Mouse (Mus musculus) right cerebral cortex, adult 2 months (tissue): ENCODE results near the gene Ttc34.
A peak's percentile ranks its signal among the peaks of the same experiment; 100 is the strongest.

Experiments
- DNase-seq, 2 experiments: peaks; one replicate each; pipeline ENCODE4 v3.0.0; 2021 to 2022; ENCODE audit warnings: low spot score in 2 of 2

The Ttc34 gene

DNA sequence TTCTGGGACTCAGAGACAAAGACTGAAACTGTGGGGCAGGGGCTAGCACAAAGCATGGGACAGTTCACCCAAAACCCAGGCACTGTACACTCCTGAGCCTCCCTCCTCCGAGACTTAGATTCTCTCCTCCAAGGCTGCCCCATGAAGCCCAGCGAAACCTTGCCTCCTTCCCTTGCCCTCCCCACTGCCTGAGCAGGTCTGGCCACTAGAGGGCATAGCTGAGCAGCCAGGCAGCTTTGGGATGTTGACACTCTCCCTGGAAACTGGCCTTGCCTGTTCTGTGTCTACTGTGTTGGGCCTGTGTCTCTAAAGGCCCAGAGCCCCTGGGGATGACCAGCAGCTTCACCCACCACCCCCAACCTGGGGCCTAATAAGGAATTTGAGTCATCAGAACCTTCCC is at the start of gene Ttc34:
TSS of gene Ttc34 (plus strand) at position 290 of the 400 bp plus-strand sequence.
- DNase-seq, result peak; percentile 37 to 72

DNA sequence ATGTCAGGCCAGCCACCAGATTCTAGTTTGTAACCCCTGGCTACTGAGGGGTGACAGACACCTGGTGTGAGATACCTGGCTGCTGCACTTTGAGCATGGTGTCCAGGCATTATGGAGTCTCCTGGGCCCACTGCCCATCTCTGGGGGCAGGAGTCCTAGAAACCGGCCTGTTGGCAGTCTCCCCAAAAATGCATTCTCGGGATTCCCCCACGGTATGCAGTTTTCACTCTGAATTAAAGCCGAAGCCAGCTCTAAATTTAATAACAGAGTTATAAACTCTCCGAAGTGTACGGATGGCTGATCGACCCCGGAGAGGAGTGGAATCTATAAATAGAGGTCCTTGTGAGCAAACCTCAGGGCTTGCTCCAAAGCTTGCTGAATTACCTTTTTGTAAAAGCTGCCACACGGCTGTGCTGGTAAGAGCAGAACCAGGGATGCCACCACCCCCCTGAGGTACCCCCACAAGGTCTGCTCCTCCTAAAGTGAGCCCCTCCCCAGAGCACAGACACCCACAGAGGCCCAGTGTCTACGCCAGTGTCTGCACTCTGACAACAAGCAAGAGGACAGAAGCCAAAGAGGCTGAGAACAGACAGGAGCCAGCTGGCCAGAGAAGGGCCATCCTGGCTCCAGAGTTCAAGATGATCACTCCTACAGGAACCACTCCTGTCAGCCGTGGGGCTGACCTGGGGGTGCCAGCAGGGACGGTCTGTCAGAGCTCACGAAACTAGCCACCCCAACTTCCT is 49.1 kb upstream of the Ttc34 start:
- no peak for DNase-seq

DNA sequence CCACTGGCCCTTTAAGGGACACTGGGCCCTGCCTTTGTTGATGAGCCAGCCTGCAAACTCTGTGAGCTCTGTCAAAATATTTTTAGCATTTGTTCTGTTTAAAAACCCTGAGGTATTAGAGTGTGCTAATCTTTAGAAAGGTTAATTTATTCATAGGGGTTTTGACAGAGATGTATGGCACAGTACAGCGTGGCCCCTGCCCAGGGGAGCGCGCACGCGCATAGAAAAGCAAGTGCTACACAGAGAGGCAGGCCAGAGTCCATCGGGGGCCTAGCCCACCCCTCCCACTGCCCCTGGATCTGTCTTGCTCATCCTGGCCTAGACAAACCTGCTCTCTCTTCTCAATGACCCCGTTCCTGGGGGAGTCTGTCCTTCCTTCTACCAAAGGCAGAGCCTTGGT is 45.4 kb upstream of the Ttc34 start:
- DNase-seq, result no peak

DNA sequence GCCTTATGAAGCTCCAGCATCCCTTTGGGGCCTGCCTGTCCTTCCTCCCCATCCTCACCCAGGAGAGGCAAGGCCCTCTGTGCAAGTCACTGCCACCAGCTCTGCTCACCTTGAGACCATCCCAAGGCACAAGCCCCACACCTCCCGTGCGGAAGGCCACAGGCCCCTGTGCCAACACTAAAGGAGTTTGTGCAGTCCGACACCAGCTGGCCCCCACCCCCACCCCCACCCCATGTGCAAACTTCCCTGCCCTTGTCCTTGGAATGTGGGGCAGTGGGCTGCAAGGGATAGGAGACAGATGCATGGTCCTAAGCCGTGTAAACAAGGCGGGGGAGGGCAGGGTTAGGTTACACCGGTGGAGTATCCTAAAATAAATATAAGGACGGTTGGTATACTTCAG is 43.8 kb upstream of the Ttc34 start:
- DNase-seq, result no peak

DNA sequence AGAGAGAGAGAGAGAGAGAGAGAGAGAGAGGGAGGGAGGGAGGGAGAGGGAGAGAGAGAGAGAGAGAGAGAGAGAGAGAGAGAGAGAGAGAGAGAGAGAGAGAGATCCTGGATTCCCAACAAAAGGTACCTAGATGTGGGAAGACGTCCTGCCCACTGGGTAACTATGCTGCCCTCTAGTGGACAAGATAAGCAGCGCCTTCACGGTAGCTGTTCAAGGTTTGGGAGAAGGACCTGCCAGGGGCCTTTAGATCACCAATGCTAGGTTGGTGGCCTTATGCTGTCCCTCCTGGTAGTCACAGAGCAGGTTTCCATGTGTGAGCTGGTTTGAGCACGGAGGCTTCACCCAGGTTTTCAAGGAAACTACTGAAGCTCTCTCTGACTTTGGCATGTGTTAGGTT is 39.4 kb upstream of the Ttc34 start:
- peak; percentile 54 to 68 for DNase-seq

DNA sequence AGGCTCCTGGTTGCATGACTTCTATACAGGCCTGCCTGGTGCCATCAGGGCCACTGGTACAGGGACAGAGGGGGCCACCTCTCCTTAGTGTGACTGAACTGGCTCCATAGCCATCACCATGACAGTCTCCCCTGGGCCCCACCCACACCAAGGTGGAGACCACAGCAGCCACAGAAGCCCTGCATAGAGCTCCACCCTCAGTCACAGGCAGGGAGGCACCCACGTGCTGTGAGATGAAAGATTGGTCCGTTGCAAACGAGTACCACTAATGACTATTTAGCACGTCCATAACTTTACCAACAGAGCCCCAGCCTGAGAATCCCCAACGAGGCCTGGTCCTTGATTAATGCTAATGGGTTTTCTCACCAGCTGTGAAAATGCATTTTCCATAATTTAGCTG is 36.7 kb upstream of the Ttc34 start:
- DNase-seq, result no peak

DNA sequence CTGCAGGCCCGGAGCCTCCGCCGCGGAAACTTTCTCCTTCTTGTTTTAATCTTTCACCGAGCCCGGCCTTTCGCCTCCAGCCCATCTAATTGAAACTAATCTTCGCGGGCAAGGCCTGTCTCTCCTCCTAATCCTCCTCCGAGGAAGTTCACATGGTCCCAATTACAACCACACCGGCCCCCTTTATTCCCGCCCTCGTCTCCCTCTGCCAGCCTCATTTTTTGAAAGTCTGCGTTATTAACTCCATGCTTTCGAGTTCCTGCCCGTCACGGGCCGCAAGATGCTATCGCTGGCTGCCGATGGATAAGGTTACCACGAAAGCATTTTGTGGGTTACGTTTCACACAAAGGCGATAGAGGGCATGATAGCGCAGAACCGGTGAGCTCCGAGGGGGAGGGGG is 35.0 kb upstream of the Ttc34 start:
- no peak for DNase-seq

DNA sequence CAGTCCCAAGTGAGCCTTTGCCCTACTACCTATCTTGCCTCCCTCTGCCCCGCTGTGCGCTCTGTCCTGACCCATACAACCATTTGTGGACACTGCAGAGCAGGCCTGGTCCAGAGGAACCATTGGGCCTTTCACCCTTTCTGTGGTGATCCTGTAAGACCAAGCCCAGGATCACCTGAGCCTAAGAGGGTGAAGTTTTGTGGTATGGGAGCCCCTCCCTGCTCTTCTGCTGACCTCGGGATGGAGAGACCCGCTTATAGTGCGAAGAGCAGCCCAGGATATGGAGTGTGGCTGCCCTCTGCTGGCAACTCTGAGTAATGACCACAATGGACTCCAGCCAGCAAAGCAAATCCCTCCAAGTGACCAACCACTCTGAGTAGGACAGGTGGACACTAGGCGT is 11.6 kb upstream of the Ttc34 start:
- peak; percentile 52 to 61 for DNase-seq

DNA sequence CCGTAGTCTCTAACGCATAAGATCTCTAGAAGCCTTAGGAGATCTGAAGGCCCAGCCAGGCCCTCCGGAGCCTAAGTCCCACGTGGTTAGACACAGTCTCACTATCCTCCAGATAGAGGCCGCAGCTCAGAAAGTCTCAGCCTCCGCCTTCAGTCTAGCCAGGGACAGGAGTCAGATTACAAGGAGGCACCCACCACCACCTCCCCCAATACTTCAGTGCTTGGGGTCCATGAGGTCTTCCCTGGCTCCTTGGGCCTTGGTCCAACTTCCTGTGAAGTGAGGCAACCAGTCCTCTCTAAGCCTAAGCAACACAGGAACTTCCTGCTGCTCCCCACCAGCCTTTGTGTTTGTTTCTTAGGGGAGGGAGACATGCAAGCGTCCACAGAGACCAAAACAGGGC is 11.0 kb upstream of the Ttc34 start:
- no peak for DNase-seq

DNA sequence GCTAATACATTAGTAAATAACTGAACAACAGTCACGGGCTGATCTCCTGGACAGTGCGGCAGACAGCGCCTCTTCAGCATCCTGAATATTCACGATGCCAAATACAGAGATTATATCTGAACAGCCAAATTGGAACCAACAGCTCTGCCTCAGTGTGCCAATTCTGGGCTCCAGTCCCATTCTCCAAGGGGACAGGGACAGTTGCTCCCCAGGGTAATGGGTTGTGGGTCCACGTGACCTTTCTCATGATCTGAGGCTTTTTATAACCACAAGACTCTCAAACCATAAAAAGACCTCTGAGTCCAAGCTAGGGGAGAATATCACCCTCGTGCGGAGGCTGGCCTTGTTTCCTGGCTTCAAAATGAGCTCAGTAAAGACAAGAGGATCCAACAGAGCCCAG is 10.1 kb upstream of the Ttc34 start:
- DNase-seq, result peak in 1 of 2 experiments; percentile 6

DNA sequence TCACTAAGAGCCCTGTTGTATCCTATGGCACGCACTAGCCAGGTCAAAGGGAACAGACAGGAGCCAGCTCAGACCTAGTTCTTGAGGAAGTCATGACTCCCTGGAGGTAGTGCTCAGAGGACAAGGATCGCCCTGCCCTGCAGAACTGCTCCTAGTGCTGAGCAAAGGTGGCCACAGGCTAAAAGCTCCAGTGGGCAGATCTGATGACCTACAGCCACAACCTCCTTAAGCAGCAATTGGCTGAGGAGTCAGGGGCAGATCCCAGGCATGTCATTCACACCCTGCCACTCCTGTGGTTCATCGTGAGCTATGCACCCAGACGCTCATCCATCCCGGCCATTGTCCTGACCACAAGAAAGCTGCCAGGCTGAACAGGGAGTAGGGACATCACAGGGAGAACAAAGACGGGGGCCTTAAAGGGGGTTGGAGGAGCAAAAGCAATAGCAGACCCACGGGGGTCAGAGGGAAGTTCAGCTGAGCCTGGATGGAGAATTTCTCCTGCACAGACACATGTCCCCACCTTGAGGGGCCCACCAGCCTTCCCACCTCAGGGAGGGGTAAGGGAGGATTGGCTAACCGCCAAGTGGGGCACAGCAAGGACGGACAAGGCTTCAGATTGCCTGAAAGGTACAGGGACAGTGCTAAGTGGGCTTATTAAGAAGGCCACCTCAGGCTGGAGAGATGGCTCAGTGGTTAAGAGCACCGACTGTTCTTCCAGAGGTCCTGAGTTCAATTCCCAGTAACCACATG is 9.2 kb upstream of the Ttc34 start:
- no peak for DNase-seq

DNA sequence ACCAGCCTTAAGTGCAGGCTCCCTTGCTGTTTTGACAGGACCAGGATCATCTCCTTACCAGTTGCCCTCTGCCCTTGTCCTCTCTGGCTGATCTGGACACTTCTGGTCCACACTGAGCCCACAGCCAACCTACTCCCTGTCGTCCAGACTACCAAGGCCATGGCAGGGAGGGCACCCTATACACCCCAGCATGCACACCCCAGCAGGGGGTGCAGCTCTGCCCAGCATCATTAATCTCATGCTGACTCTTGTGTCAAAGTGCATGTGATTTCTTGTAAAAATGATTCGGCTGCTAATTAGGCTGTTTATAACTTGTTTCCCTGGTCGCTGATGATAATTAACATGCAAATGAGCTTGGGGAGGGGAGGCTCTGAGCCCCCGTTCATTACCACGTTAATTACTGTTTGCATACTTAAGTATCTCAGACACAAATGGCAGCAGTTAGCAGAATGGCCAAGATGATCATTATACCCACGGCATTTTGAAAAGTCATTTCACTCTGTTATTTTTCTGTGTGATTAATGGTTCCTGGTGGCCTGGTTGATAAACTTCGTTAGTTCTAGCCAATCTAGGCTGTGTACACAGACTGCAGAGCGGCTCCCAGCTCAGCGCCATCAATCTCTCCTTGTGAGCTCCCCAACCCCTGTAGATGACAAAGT is 5.2 kb upstream of the Ttc34 start:
- DNase-seq, result no peak

DNA sequence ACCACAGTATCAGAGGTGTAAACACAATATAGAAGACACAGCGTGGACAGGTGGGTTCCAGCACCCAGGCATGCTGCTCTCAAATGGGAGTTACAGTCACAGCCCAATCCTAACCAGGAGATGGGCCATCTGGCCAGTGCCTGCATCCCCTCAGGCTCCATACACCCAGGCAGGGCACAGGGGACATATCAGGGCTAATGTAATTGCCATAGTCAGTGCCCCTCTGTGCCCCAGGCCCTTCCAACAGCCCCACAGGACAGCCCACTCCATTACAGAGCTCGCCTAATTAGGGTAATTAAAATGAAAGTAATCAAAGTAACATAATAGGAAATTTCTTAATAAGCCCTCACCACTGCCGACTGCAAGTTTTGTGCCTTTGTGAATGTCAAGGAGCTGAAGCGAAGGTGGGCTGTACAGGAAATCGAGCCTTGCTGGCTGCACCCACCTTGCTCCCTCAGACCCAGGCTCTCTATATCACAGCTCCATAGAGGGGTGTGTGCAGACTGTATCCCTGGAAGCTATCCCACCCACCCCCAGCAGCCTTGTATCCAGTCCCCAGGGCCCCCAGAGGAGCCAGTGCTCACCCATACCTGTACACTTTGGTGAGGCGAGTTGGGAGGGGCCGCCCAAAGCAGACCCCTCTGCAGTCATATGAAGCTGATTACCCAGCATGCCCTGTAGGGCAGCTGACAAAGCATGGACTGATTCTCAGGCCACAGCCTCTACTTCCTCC is 910 bp upstream of the Ttc34 start:
- no peak for DNase-seq

DNA sequence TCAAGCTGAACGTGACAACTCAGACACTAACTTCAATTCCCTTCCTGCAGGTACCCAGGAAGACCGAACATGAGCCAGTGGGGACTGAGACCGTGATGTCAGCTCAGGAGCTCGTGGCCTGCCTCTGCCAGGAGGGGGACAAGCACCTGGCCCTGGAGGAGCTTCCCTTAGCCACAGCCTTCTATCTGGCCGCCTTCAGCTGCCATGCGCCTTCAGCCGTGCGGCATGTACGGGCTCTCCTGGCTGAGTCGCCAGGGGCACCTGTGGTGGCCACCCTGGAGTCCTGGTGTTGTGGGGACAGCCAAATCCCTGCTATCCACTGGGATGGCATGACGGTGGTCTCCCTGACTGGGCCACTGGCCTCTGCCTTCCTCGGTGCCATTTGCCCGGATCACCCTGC is 1.5 kb downstream of the Ttc34 start:
- DNase-seq, result no peak

DNA sequence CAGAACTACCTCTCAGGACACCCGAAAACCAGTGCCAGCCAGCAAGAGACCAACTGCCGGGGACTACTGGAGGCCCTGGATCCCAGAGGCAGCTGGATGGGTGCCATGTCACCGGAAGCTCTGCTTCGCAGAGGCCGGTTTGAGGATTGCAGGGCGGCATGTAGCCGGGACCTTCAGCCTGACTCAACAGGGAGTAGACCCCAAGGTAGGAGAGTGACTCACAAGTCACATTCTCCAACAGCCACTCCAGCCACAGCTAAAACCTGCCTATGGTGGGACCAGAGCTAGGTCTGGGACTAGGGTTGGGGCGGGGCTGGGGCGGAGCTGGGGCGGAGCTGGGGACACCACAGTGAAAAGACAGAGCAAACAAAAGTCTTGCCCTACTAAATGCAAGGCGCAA is 2.1 kb downstream of the Ttc34 start:
- no peak for DNase-seq

DNA sequence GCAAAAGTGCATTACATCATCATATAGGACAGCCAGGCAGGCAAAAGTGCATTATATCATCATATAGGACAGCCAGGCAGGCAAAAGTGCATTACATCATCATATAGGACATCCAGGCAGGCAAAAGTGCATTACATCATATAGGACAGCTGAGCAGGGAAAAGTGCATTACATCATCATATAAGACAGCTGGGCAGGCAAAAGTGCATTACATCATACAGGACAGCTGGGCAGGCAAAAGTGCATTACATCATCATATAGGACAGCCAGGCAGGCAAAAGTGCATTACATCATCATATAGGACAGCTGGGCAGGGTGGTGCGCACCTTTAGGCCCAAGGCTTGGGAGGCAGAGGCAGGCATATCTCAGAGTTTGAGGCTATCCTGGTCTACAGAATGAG is 15.4 kb downstream of the Ttc34 start:
- no peak for DNase-seq

DNA sequence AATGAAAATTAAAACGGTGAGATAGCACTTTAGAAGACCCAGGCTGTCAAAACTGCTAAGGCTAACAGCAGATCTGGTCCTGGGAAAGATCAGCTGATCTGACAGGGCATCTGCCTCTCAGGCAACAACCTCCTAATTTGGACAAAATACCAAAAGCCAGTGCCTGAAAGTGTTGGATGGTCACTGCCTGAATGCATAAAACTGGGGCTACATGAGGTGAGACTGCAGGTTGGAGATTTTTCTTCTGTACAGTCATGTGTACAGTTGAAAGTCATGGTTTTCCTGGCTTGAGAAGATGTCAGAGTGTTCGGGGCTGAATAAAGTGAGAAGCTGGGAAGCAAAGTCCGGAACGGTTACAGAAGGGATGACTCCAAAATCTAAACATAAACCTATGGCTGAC is 16.6 kb downstream of the Ttc34 start:
- DNase-seq, result no peak

DNA sequence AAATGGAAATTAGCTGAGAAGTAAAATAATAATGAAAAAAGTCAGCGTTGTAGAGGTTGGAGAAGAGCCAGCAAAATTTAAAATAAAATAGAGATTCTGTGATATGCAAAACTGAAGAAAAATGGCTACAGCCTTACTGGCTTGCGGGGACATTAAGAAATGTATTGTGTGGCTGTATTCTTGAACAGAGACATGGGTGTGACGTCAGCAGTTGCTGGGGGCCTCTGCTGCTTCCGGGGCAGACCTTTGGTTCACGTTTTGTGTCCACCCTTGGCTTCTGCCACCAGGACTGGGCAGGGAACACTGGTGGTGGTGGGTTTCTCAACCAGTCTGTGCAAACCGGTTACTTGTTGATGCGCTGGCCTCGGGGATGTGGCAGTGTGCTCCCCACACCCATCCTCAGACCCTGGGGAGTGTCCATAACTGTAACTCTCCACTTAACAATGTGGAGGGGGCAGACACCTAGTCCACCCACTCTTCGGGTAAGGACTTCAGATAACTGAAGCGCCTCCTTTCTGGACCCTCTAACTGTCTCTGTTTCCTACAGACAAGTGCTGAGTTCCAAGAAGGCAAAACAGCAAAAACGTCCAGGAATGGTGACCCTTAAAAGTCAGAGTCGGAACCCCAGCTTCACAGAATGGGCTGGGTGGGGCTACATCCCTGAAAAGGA is 17.6 kb downstream of the Ttc34 start:
- DNase-seq, result no peak

DNA sequence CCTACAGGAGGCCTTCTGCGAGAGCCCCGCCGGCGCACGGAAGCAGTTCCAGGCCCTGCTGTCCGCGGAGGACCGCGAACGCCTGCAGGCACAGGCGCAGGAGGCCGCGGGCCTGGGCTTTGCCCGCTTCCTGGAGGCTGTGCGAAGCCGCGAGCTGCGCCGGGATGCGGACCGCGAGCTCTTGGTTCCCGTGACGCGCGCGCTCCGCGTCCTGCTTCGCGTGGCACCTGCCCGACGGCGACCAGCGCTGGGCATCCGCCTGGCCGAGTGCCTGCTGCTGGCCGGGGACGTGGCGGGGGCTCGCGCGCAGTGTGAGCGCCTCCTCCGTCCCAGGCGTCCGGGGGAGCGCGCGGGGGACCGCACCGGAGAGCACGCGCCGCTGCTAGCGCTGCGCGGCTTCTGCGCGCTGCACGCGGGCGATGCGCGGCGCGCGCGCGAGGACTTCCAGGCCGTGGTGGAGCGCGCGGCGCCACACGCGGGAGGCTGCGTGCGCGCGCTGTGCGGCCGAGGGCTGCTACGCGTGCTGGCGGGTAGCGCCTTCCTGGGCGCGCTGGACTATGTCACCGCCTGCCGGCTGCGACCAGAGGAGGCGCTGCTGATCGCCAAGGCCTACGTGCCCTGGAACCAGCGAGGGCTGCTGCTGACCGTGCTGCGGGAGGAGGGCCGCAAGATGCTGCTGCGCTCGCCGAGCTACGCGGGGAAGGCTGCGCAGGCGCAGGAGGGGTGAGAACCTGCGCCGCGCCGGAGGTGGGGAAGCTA is 18.6 kb downstream of the Ttc34 start:
- peak; percentile 90 to 91 for DNase-seq

DNA sequence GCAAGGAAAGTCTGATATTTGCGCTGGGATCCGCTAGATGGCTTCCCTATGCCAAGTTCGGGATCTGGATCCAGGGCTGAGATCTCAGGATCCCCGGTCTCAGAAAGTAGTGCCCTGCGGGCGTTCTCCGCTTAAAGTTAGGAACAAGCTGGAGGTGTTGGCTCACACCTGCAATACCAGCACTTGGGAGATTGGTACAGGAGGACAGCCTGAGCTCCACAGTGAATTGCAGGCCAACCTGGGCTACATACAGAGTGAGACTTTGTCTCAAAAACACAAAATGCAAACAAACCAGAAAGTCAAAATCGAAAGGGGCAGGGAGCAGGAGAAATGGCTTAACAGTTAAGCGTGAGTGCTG is 19.2 kb downstream of the Ttc34 start:
- DNase-seq, result no peak

DNA sequence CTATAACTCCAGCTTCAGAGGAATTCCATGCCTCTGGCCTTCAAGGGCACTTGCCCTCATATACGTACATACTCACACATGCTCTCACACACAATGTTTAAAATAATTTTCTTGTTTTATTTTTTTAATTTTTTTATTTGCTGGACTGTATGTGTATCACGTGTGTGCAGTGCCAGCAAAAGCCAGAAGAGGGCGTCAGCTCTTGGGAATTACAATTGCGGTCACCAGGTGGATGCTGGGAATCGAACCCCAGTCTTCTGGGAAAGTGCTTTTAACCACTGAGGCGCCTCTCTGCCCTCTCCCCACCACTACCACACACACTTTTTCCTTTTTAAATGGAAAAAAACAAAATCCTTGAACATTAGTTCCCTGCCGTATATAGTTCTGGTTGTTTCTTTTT is 19.6 kb downstream of the Ttc34 start:
- no peak for DNase-seq
